In genomic region chr5:51412303-51413117, GRCm38 (mm10) we compare ENCODE assay signal across 11 mouse cellular contexts.
DNase-seq lines count a peak whose midpoint lies in the region; ATAC-seq and TF ChIP-seq lines count a peak whose summit lies in the region.
"Had no signal": no experiment of that assay in that cellular context is flagged by ENCODE, and none has a peak within 500 bp of the region (broad histone marks: within the 10 kb centered on the region; RNA-seq: fewer than 3 reads in every experiment).

No protein-coding gene starts in this region.

- TF ChIP-seq POLR2A in small intestine, adult 2 months (IDR thresholded peaks at IDR 0.05; ENCODE audit: low read depth, low read length), result no peak

- TF ChIP-seq CTCF in heart, postnatal 0 days (IDR thresholded peaks at IDR 0.05; ENCODE audit: low read depth), result no peak
- no peak for TF ChIP-seq CTCF in small intestine, adult 2 months (IDR thresholded peaks at IDR 0.05; ENCODE audit: extremely low read depth, insufficient read length, insufficient replicate concordance, low read depth, low read length)

- no peaks in the 10 kb centered on the region for H3K36me3 ChIP-seq in heart, embryonic 10.5 days
- H3K36me3 ChIP-seq in heart, postnatal 0 days (replicated peaks; ENCODE audit: control insufficient read depth, insufficient read depth, low read length), result no peaks in the 10 kb centered on the region
- no peaks in the 10 kb centered on the region for H3K36me3 ChIP-seq in small intestine, adult 2 months (ENCODE audit: control insufficient read depth, insufficient read depth, low read length)

- H3K4me2 ChIP-seq in heart, postnatal 0 days (ENCODE audit: low read depth, low read length), result peak overlapping the region; percentile 43

- 0 out of 2 replicates have a peak, but pooled peaks cover 9% of the 10 kb centered on the region for H3K4me1 ChIP-seq in heart, embryonic 10.5 days
- no peaks in the 10 kb centered on the region for H3K4me1 ChIP-seq in heart, postnatal 0 days (ENCODE audit: control insufficient read depth, insufficient read depth)
- H3K4me1 ChIP-seq in small intestine, adult 2 months (ENCODE audit: control insufficient read depth, insufficient read depth, insufficient read length, low read length), result peaks cover 3% of the 10 kb centered on the region; the same call in 1 of the 2 replicates

- no peak overlapping the region for H3K9ac ChIP-seq in heart, postnatal 0 days (replicated peaks; ENCODE audit: low read depth, low read length)

- H3K27ac ChIP-seq in heart, embryonic 10.5 days, result peak overlapping the region; percentile 77
- H3K27ac ChIP-seq in heart, postnatal 0 days (ENCODE audit: low read depth), result no peak overlapping the region
- peak overlapping the region; percentile 57; the same call in 1 of the 2 replicates for H3K27ac ChIP-seq in small intestine, adult 2 months (ENCODE audit: insufficient read depth, low read depth, low read length)

- intact Hi-C loops in heart, postnatal 36 days (cut with DNase I), result no loop called here
- intact Hi-C loops in left cerebral cortex, postnatal 25 days (cut with DNase I), result no loop called here

- H3K27me3 ChIP-seq in heart, embryonic 10.5 days (ENCODE audit: insufficient read depth, poor library complexity, severe bottlenecking), result no peaks in the 10 kb centered on the region
- H3K27me3 ChIP-seq in heart, postnatal 0 days (ENCODE audit: control insufficient read depth, insufficient read depth, low read length), result no peaks in the 10 kb centered on the region
- H3K27me3 ChIP-seq in small intestine, adult 2 months (ENCODE audit: control insufficient read depth, insufficient read depth, low read length), result no peaks in the 10 kb centered on the region

- no peak for TF ChIP-seq EP300 in heart, postnatal 0 days (IDR thresholded peaks at IDR 0.05; ENCODE audit: low read depth)

- H3K4me3 ChIP-seq in heart, embryonic 10.5 days, result peak overlapping the region; percentile 41
- H3K4me3 ChIP-seq in heart, postnatal 0 days (ENCODE audit: low read depth, low read length), result peak overlapping the region; percentile 29
- H3K4me3 ChIP-seq in small intestine, adult 2 months (ENCODE audit: low read depth, low read length), result no peak overlapping the region

- WGBS in heart, embryonic 10.5 days, result 47% methylated on average over 12 of the region's 12 CpGs
- 31% methylated on average over 12 of the region's 12 CpGs for WGBS in heart, postnatal 0 days
- whole genome bisulfite sequencing in small intestine, adult 2 months, result 42% methylated on average over 12 of the region's 12 CpGs

- no peaks in the 10 kb centered on the region for H3K9me3 ChIP-seq in heart, embryonic 10.5 days
- no peaks in the 10 kb centered on the region for H3K9me3 ChIP-seq in heart, postnatal 0 days (replicated peaks; ENCODE audit: control insufficient read depth, low read length)

- peak; percentile 44; the same call in 1 of the 2 replicates for ATAC-seq in heart, postnatal 0 days (ENCODE audit: insufficient read depth, low read depth)
- ATAC-seq: intestine, postnatal 0 days had no signal

- DNase-seq in heart, embryonic 10.5 days (ENCODE audit: low spot score), result no peak
- DNase-seq in heart, postnatal 36 days, result no peak
- DNase-seq in heart, postnatal 0 days (ENCODE audit: low spot score), result peak; percentile 61
- peak; percentile 30 for DNase-seq in kidney, postnatal 14 days
- DNase-seq in left cerebral cortex, postnatal 25 days (ENCODE audit: low spot score in 2 of 2), result no peak
- no peak for DNase-seq in T-cell, adult 2 months (ENCODE audit: low spot score)
- DNase-seq in spleen, adult 12 weeks (ENCODE audit: low spot score), result no peak
- DNase-seq: adrenal gland, postnatal 14 days; lung, adult 2 months had no signal

Comparison
In these comparisons a context has a peak if more than half of its experiments do, and no peak if none do; other contexts are left out.
1. DNase-seq: peak in heart, postnatal 0 days (single experiment) and kidney, postnatal 14 days (single experiment); none in heart, embryonic 10.5 days (single experiment), heart, postnatal 36 days (0 of 2), left cerebral cortex, postnatal 25 days (0 of 2), T-cell, adult 2 months (single experiment) and spleen, adult 12 weeks (single experiment).